Mouse (Mus musculus) C2C12 (cell line): ENCODE results near the gene Fut4. TPM values are rescaled to one million over a fixed set of nuclear protein-coding genes. Genes with fewer than 3 reads are reported as not detected.

Experiments used
- H3K27me3 ChIP-seq: one replicate; pipeline ENCODE4 v1.6.1; 2011; ENCODE audit not compliant: control insufficient read depth, insufficient read depth, insufficient read length
- H3K36me3 ChIP-seq: one replicate; pipeline ENCODE4 v1.6.1; 2011; ENCODE audit not compliant: control insufficient read depth, insufficient read depth
- H3K4me3 ChIP-seq: one replicate; pipeline ENCODE4 v1.5.1; 2011; ENCODE audit warnings: mild to moderate bottlenecking, control low read depth; ENCODE audit not compliant: poor library complexity, insufficient read depth, severe bottlenecking
- H3K79me2 ChIP-seq: one replicate; pipeline ENCODE4 v1.6.1; 2011; ENCODE audit not compliant: control insufficient read depth, insufficient read depth
- H3K79me3 ChIP-seq: one replicate; pipeline ENCODE4 v1.6.1; 2011; ENCODE audit warnings: low read depth, control low read depth
- H3ac ChIP-seq: one replicate; pipeline ENCODE3; 2011; ENCODE audit warnings: low read depth; ENCODE audit not compliant: control insufficient read depth, insufficient read length
- CEBPB ChIP-seq: IDR thresholded peaks from one replicate; pipeline ENCODE4 v1.6.1; 2011; ENCODE audit warnings: low read depth, mild to moderate bottlenecking, control low read depth, moderate library complexity
- CTCF ChIP-seq: IDR thresholded peaks from one replicate; pipeline ENCODE4 v1.5.1; 2011; ENCODE audit not compliant: control insufficient read depth, insufficient read depth, insufficient read length
- FOSL1 ChIP-seq: IDR thresholded peaks from one replicate; pipeline ENCODE4 v1.8.0; 2011; ENCODE audit warnings: mild to moderate bottlenecking, low read length; ENCODE audit not compliant: poor library complexity, insufficient read depth, severe bottlenecking
- MAX ChIP-seq: IDR thresholded peaks from one replicate; pipeline ENCODE4 v1.6.1; 2011; ENCODE audit warnings: mild to moderate bottlenecking, control low read depth
- MYOD1 ChIP-seq: IDR thresholded peaks from one replicate; pipeline ENCODE4 v1.6.1; 2011; ENCODE audit warnings: low read depth; ENCODE audit not compliant: control insufficient read depth, insufficient read length
- MYOG ChIP-seq: IDR thresholded peaks from one replicate; pipeline ENCODE4 v1.6.1; 2011; ENCODE audit not compliant: control insufficient read depth, insufficient read length; ENCODE audit errors: extremely low read depth
- USF1 ChIP-seq: IDR thresholded peaks from one replicate; pipeline ENCODE4 v1.6.1; 2011; ENCODE audit warnings: low read depth, mild to moderate bottlenecking, control low read depth, moderate library complexity
- long read RNA-seq, 2 experiments: library from polyadenylated mRNA; unstranded; transcript quantifications; one replicate each; pipeline ENCODE4 v2.0.0; 2019 to 2020
- polyA plus RNA-seq: library from polyadenylated mRNA; unstranded; fragments of >200 nt; fragmentation: generic; extraction: Trizol; gene quantifications from one replicate; pipeline ENCODE4 v1.2.1, GENCODE M21; 2012; ENCODE audit warnings: missing spikeins

The Fut4 gene
- 0.49 TPM for polyA plus RNA-seq
- long read RNA-seq, experiment 1, full-length matches to known transcripts, result 1 of 1 reads
- long read RNA-seq, experiment 1, partial matches to known transcripts, result 0 of 1 reads
- long read RNA-seq, experiment 1, other reads (novel, unspliced or antisense), result 0 of 1 reads
- long read RNA-seq, experiment 2, full-length matches to known transcripts, result 7 of 7 reads
- long read RNA-seq, experiment 2, partial matches to known transcripts, result 0 of 7 reads
- long read RNA-seq, experiment 2, other reads (novel, unspliced or antisense), result 0 of 7 reads

GRCm38 (mm10) chr9:14752001-14752522, at the start of gene Fut4:
TSS of gene Fut4 (minus strand) at chr9:14752393.
- Histone ChIP-seq H3K4me3 (no peak within 1 kb of the TSS), H3K36me3 (peaks cover 2% of the 10 kb centered on the region), H3ac (peak within 1 kb of the TSS; percentile 42), H3K79me2 (no peaks in the 10 kb centered on the region), H3K27me3 (no peaks in the 10 kb centered on the region), H3K79me3 (no peaks in the 10 kb centered on the region)
- TF ChIP-seq CTCF (no peak), MAX (no peak), CEBPB (no peak), MYOD1 (no peak), MYOG (no peak), FOSL1 (no peak), USF1 (no peak)

- peaks cover 60% of the 10 kb centered on the region for H3K79me2 ChIP-seq
- H3ac ChIP-seq, result no peak overlapping the region
- H3K27me3 ChIP-seq, result no peaks in the 10 kb centered on the region
- peaks cover 23% of the 10 kb centered on the region for H3K79me3 ChIP-seq
- no peak for TF ChIP-seq USF1
- TF ChIP-seq MYOG, result no peak
- TF ChIP-seq FOSL1, result no peak
- TF ChIP-seq CTCF, result no peak
- no peak for TF ChIP-seq MAX
- no peak for TF ChIP-seq CEBPB
- no peak for TF ChIP-seq MYOD1
- H3K36me3 ChIP-seq, result peaks cover 66% of the 10 kb centered on the region
- no peak overlapping the region for H3K4me3 ChIP-seq
Observed at GRCm38 (mm10) chr9:14787356-14787755, 35.2 kb upstream of the Fut4 start.

GRCm38 (mm10) chr9:14784039-14785002, 32.1 kb upstream of the Fut4 start, which contains the start of the genes Mre11a and Ankrd49:
TSS of gene Mre11a (plus strand) at chr9:14784654.
TSS of gene Ankrd49 (minus strand) at chr9:14784856.
- Histone ChIP-seq H3K79me3 (peaks cover 23% of the 10 kb centered on the region), H3K79me2 (peaks cover 51% of the 10 kb centered on the region), H3K4me3 (peak within 1 kb of the TSS; percentile 91), H3ac (peak within 1 kb of the TSS; percentile 92), H3K36me3 (peaks cover 61% of the 10 kb centered on the region), H3K27me3 (no peaks in the 10 kb centered on the region)
- TF ChIP-seq MYOD1, result no peak
- TF ChIP-seq FOSL1, result no peak
- TF ChIP-seq MYOG, result no peak
- TF ChIP-seq USF1, result no peak
- TF ChIP-seq MAX, result peak; percentile 87
- no peak for TF ChIP-seq CEBPB
- TF ChIP-seq CTCF, result no peak

- H3K36me3 ChIP-seq, result peaks cover 32% of the 10 kb centered on the region
- no peaks in the 10 kb centered on the region for H3K27me3 ChIP-seq
- TF ChIP-seq MAX, result no peak
- no peak for TF ChIP-seq CEBPB
- no peak for TF ChIP-seq MYOG
- no peak for TF ChIP-seq CTCF
- TF ChIP-seq MYOD1, result no peak
- no peak for TF ChIP-seq USF1
- no peak for TF ChIP-seq FOSL1
- H3K79me3 ChIP-seq, result no peaks in the 10 kb centered on the region
- no peak overlapping the region for H3ac ChIP-seq
- no peaks in the 10 kb centered on the region for H3K79me2 ChIP-seq
- H3K4me3 ChIP-seq, result no peak overlapping the region
Observed at GRCm38 (mm10) chr9:14778341-14778740, 26.1 kb upstream of the Fut4 start.

DNA sequence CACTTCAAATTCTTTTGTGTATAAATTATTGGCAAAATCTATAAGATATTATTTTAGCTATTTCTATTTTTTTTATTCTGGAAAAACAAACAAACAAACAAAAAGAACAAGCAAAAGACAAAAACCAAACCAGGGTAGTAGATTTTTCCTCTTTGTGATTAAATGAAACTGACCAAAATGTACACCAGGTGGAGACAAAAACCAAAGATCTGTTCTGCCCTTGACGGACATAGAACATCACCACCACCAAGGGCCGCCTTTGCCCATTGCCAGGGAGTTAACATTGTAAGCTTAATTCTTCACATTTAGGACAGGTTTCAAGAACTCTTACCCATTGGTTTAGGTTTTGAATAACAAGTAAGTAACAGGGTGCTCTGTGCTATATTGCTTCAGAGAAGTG, 21.6 kb upstream of the Fut4 start:
- H3K79me2 ChIP-seq, result peaks cover 19% of the 10 kb centered on the region
- no peak overlapping the region for H3ac ChIP-seq
- peaks cover 2% of the 10 kb centered on the region for H3K79me3 ChIP-seq
- H3K27me3 ChIP-seq, result no peaks in the 10 kb centered on the region
- TF ChIP-seq FOSL1 (no peak), MYOD1 (no peak), MYOG (no peak), MAX (no peak), CTCF (no peak), USF1 (no peak), CEBPB (no peak)
- no peak overlapping the region for H3K4me3 ChIP-seq
- no peaks in the 10 kb centered on the region for H3K36me3 ChIP-seq
